Mouse (Mus musculus): ENCODE data around the gene Raly. TPM values are rescaled to one million over a fixed set of nuclear protein-coding genes. Genes with fewer than 3 reads are reported as not detected.
"Not testable (repeated sequence)": the region's sequence is repeated elsewhere in the genome, so short reads cannot be mapped to it uniquely, and the experiment has no call there.

Raly gene
- polyA plus RNA-seq, 1 experiment from 2014 or later: 39.4 TPM

DNA sequence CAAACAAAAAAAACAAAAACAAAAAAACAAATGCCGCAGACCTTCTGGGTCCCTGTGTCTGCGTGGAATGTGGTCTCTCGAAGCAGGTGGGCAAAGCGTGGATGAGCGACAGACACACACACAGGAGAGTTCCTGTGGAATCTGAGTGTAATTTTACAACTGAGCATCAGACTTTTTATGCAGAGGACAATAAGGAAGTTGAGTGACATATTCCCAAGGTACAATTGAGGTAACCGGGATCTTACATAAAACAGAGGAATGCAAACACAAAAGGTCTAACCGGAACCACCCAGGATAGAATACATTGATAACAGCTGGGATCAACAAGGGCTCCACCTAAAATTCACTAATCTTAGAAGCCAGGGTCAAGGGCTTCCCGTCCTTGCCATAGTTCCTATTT, 108.1 kb downstream of the Raly start:
- WGBS: 79% methylated on average over 8 of the region's 8 CpGs
- H3K4me3 ChIP-seq (replicated peaks; ENCODE audit: low read length); H3K4me2 ChIP-seq (ENCODE audit: low read depth, low read length); H3K27me3 ChIP-seq (ENCODE audit: control insufficient read depth, insufficient read depth, low read length); H3K9me3 ChIP-seq (replicated peaks; ENCODE audit: control insufficient read depth, low read length); H3K36me3 ChIP-seq (ENCODE audit: control insufficient read depth, insufficient read depth, low read length); ATAC-seq (ENCODE audit: insufficient read depth, low FRiP score); H3K27ac ChIP-seq (ENCODE audit: low read length); H3K9ac ChIP-seq (ENCODE audit: low read length); H3K4me1 ChIP-seq (ENCODE audit: control insufficient read depth, insufficient read depth, low read length): not testable (repeated sequence)

- 78% methylated on average over 4 of the region's 4 CpGs for WGBS
- H3K4me3 ChIP-seq (replicated peaks; ENCODE audit: low read length); H3K4me2 ChIP-seq (ENCODE audit: low read depth, low read length); H3K36me3 ChIP-seq (ENCODE audit: control insufficient read depth, insufficient read depth, low read length); H3K4me1 ChIP-seq (ENCODE audit: control insufficient read depth, insufficient read depth, low read length); H3K27me3 ChIP-seq (ENCODE audit: control insufficient read depth, insufficient read depth, low read length); H3K9ac ChIP-seq (ENCODE audit: low read length); H3K27ac ChIP-seq (ENCODE audit: low read length); H3K9me3 ChIP-seq (replicated peaks; ENCODE audit: control insufficient read depth, low read length); ATAC-seq (ENCODE audit: insufficient read depth, low FRiP score): not testable (repeated sequence)
Observed at GRCm38 (mm10) chr2:154899412-154899811, 108.5 kb downstream of the Raly start.

DNA sequence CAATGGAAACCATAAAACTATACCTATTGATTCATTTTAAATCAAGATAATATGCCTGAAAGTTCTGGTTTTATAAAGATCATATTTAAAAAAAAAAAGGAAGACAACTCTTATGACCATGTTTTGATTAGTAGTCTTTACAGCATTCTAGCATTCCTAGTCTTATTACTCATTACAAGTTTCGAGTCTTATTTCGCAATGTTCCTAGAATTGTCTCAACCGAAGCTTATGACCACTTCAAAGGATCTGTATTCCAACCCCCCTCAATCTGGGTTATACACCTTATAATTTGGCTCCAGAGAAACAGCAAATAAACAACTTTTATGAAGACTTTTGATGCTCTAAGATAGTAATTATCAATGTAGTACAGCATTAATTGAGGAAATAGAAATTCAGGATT, 111.2 kb downstream of the Raly start:
- 82% methylated on average over 3 of the region's 3 CpGs for WGBS
- Histone ChIP-seq H3K4me1 (ENCODE audit: control insufficient read depth, insufficient read depth, low read length) (no peaks in the 10 kb centered on the region), H3K27me3 (ENCODE audit: control insufficient read depth, insufficient read depth, low read length) (no peaks in the 10 kb centered on the region), H3K9me3 (replicated peaks; ENCODE audit: control insufficient read depth, low read length) (no peaks in the 10 kb centered on the region), H3K9ac (ENCODE audit: low read length) (no peak overlapping the region), H3K4me2 (ENCODE audit: low read depth, low read length) (no peak overlapping the region), H3K4me3 (replicated peaks; ENCODE audit: low read length) (no peak overlapping the region), H3K36me3 (ENCODE audit: control insufficient read depth, insufficient read depth, low read length) (no peaks in the 10 kb centered on the region), H3K27ac (ENCODE audit: low read length) (no peak overlapping the region)
- ATAC-seq (ENCODE audit: insufficient read depth, low FRiP score): no peak

DNA sequence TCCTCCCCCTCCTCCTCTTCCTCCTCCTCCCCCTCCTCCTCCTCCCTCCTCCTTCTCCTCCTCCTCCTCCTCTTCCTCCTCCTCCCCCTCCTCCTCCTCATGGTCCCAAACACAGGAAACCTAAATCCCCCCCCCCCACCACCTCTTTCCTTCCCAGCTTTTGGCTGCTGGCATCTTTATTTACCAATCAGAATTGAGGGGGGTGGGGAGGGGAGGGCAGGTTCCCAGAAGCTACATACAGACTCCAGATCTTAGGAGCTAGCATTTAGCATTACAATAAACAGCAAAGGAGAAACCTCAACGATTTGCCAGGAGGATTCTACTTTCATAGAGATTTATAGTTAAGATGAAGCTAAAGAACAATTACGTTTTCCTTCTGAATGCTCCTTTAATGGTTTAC, 114.9 kb downstream of the Raly start:
- Histone ChIP-seq H3K27ac (ENCODE audit: low read length) (no peak overlapping the region), H3K9ac (ENCODE audit: low read length) (no peak overlapping the region), H3K36me3 (ENCODE audit: control insufficient read depth, insufficient read depth, low read length) (no peaks in the 10 kb centered on the region), H3K27me3 (ENCODE audit: control insufficient read depth, insufficient read depth, low read length) (no peaks in the 10 kb centered on the region), H3K4me1 (ENCODE audit: control insufficient read depth, insufficient read depth, low read length) (no peaks in the 10 kb centered on the region), H3K4me3 (replicated peaks; ENCODE audit: low read length) (no peak overlapping the region), H3K4me2 (ENCODE audit: low read depth, low read length) (no peak overlapping the region), H3K9me3 (replicated peaks; ENCODE audit: control insufficient read depth, low read length) (no peaks in the 10 kb centered on the region)
- 57% methylated on average over 2 of the region's 2 CpGs for WGBS
- no peak for ATAC-seq (ENCODE audit: insufficient read depth, low FRiP score)

GRCm38 (mm10) chr2:154908223-154908622, 117.3 kb downstream of the Raly start:
- not testable (repeated sequence) for H3K9me3 ChIP-seq (replicated peaks; ENCODE audit: control insufficient read depth, low read length); H3K36me3 ChIP-seq (ENCODE audit: control insufficient read depth, insufficient read depth, low read length); H3K4me3 ChIP-seq (replicated peaks; ENCODE audit: low read length); H3K4me1 ChIP-seq (ENCODE audit: control insufficient read depth, insufficient read depth, low read length); H3K4me2 ChIP-seq (ENCODE audit: low read depth, low read length); H3K9ac ChIP-seq (ENCODE audit: low read length); ATAC-seq (ENCODE audit: insufficient read depth, low FRiP score); H3K27ac ChIP-seq (ENCODE audit: low read length); H3K27me3 ChIP-seq (ENCODE audit: control insufficient read depth, insufficient read depth, low read length)
- 39% methylated on average over 2 of the region's 2 CpGs for WGBS

DNA sequence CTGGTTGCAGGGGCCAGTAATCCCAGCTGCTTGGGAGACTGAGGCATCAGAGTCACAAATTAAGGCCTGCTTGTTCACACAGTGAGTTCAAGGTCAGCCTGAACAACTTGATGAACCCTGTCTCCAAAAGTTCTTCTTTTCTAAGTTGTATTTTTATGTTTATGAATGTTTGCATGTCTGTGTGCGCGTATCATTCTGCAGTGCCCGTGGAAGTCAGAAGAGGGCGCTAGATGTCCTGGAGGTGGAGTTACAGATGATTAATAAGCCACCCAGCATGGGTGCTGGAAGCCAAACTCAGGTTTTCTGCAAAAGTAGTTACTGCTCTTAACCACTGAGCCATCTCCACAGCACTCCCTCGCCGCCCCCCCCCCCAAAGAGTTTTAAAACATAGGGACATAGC, 118.9 kb downstream of the Raly start:
- WGBS: 78% methylated on average over 6 of the region's 6 CpGs
- no peaks in the 10 kb centered on the region for H3K4me1 ChIP-seq (ENCODE audit: control insufficient read depth, insufficient read depth, low read length)
- H3K27me3 ChIP-seq (ENCODE audit: control insufficient read depth, insufficient read depth, low read length): no peaks in the 10 kb centered on the region
- no peak for ATAC-seq (ENCODE audit: insufficient read depth, low FRiP score)
- H3K36me3 ChIP-seq (ENCODE audit: control insufficient read depth, insufficient read depth, low read length): no peaks in the 10 kb centered on the region
- no peak overlapping the region for H3K4me2 ChIP-seq (ENCODE audit: low read depth, low read length)
- no peak overlapping the region for H3K4me3 ChIP-seq (replicated peaks; ENCODE audit: low read length)
- no peak overlapping the region for H3K27ac ChIP-seq (ENCODE audit: low read length)
- no peak overlapping the region for H3K9ac ChIP-seq (ENCODE audit: low read length)
- no peaks in the 10 kb centered on the region for H3K9me3 ChIP-seq (replicated peaks; ENCODE audit: control insufficient read depth, low read length)

DNA sequence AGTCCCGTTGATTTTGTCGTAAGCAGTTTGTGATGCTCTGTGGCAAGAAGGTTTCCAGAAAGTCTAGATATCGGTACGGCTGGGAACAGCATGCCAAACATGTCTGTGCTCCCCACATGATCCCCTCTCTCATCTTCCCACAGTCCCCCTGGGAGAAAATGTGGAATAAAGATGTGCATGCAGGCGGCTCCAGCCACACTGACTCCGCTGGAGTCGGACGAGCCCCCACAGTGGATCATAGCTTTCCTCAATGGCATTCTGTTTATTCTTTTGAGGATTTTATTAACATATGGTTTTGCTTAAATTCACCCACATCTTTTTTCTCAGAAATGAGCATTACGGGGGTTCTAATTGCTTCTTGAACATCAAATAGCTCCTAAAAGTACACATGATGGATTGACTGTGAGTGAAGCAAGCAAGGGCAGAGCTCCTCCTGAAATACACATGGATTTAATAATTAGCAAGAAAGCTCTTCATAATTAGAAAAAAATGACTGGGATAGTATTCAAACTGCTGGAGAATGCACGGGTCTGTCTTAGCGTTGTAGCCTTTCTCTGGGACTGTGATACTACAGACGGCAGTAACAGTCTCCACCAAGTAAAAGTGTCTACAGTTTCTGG, 125.1 kb downstream of the Raly start:
- H3K4me3 ChIP-seq (replicated peaks; ENCODE audit: low read length): no peak overlapping the region
- H3K4me2 ChIP-seq (ENCODE audit: low read depth, low read length): no peak overlapping the region
- no peaks in the 10 kb centered on the region for H3K36me3 ChIP-seq (ENCODE audit: control insufficient read depth, insufficient read depth, low read length)
- 58% methylated on average over 12 of the region's 12 CpGs for WGBS
- no peaks in the 10 kb centered on the region for H3K9me3 ChIP-seq (replicated peaks; ENCODE audit: control insufficient read depth, low read length)
- no peak overlapping the region for H3K27ac ChIP-seq (ENCODE audit: low read length)
- ATAC-seq (ENCODE audit: insufficient read depth, low FRiP score): no peak
- H3K4me1 ChIP-seq (ENCODE audit: control insufficient read depth, insufficient read depth, low read length): no peaks in the 10 kb centered on the region
- H3K27me3 ChIP-seq (ENCODE audit: control insufficient read depth, insufficient read depth, low read length): no peaks in the 10 kb centered on the region
- no peak overlapping the region for H3K9ac ChIP-seq (ENCODE audit: low read length)

DNA sequence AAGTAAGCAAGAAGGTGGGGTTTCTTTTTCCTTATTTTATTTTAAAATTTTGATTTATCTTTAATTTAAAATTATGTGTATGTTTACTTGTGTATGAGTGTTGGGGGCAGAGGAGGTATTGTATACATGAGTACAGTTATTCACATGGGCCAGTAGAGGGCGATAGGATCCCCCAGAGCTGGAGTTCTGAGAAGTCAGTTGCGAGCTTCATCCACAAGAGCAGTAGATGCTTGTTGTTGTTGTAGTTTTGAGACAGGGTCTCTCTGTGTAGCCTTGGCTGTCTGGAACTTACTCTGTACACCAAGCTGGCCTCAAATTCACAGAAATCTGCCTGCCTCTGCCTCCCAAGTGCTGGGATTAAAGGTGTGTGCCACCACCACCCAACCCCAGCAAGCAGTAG, 125.7 kb downstream of the Raly start:
- no peak for ATAC-seq (ENCODE audit: insufficient read depth, low FRiP score)
- no peaks in the 10 kb centered on the region for H3K4me1 ChIP-seq (ENCODE audit: control insufficient read depth, insufficient read depth, low read length)
- H3K27me3 ChIP-seq (ENCODE audit: control insufficient read depth, insufficient read depth, low read length): no peaks in the 10 kb centered on the region
- 21% methylated on average over 2 of the region's 2 CpGs for WGBS
- no peak overlapping the region for H3K4me2 ChIP-seq (ENCODE audit: low read depth, low read length)
- H3K9ac ChIP-seq (ENCODE audit: low read length): no peak overlapping the region
- H3K27ac ChIP-seq (ENCODE audit: low read length): no peak overlapping the region
- H3K4me3 ChIP-seq (replicated peaks; ENCODE audit: low read length): no peak overlapping the region
- no peaks in the 10 kb centered on the region for H3K36me3 ChIP-seq (ENCODE audit: control insufficient read depth, insufficient read depth, low read length)
- H3K9me3 ChIP-seq (replicated peaks; ENCODE audit: control insufficient read depth, low read length): no peaks in the 10 kb centered on the region
